Mouse (Mus musculus) kidney, embryonic 14.5 days (tissue): ENCODE measurements around the gene Limk2. TPM values are rescaled to one million over a fixed set of nuclear protein-coding genes. Genes with fewer than 3 reads are reported as not detected.

Source experiments
- ATAC-seq: fragments of 200-750 bp; cut with Nextera tagmentation; 2 replicates; pipeline ENCODE4 v1.8.0; 2017; ENCODE audit warnings: moderate number of reproducible peaks, mild to moderate bottlenecking, moderate TSS enrichment, moderate library complexity; ENCODE audit not compliant: low FRiP score, low TSS enrichment
- H3K27ac ChIP-seq: fragments of 300-500 bp; sonication (generic); 2 replicates; pipeline ENCODE4 v1.5.1; 2014; ENCODE audit warnings: low read depth, mild to moderate bottlenecking, low read length, moderate library complexity, mixed read lengths
- H3K27me3 ChIP-seq: fragments of 300-500 bp; sonication (generic); 2 replicates; pipeline ENCODE4 v1.6.1; 2014; ENCODE audit warnings: mild to moderate bottlenecking, low read length; ENCODE audit not compliant: control insufficient read depth, insufficient read depth
- H3K36me3 ChIP-seq: fragments of 300-500 bp; sonication (generic); 2 replicates; pipeline ENCODE4 v1.6.1; 2014; ENCODE audit warnings: low read length, mixed read lengths; ENCODE audit not compliant: control insufficient read depth, insufficient read depth
- H3K4me1 ChIP-seq: fragments of 300-500 bp; sonication (generic); 2 replicates; pipeline ENCODE4 v1.6.1; 2014; ENCODE audit warnings: low read length, mixed read lengths; ENCODE audit not compliant: control insufficient read depth, insufficient read depth
- H3K4me2 ChIP-seq: fragments of 300-500 bp; sonication (generic); replicated peaks from 2 replicates; pipeline ENCODE4 v1.6.1; 2014; ENCODE audit warnings: low read depth, mild to moderate bottlenecking, low read length
- H3K4me3 ChIP-seq: fragments of 300-500 bp; sonication (generic); 2 replicates; pipeline ENCODE4 v1.5.1; 2014; ENCODE audit warnings: mild to moderate bottlenecking, low read length
- H3K9ac ChIP-seq: fragments of 300-500 bp; sonication (generic); 2 replicates; pipeline ENCODE4 v1.6.1; 2014; ENCODE audit warnings: low read depth, mild to moderate bottlenecking, low read length, moderate library complexity
- H3K9me3 ChIP-seq: fragments of 300-500 bp; sonication (generic); 2 replicates; pipeline ENCODE4 v1.6.1; 2016; ENCODE audit warnings: low read length; ENCODE audit not compliant: control insufficient read depth
- WGBS: fragments of 180-500 bp; shearing (Covaris S2); extraction: QIAGEN DNeasy Blood & Tissue Kit; methylation state at CpG from one replicate; pipeline ENCODE4 v1.1.7; 2014; 5-methylcytosine and 5-hydroxymethylcytosine counted together
- polyA plus RNA-seq: library from polyadenylated mRNA; unstranded; fragments of >200 nt; fragmentation: Nextera tagmentation; extraction: Ambion mirVana; gene quantifications from 2 replicates; pipeline ENCODE4 v1.2.1, GENCODE M21; 2014

Limk2 gene
- polyA plus RNA-seq, 1 experiment from 2014 or later: 41.7 TPM

GRCm38 (mm10) chr11:3348576-3349342 lies 60.2 kb downstream of the Limk2 start:
- Histone ChIP-seq H3K27ac (peak overlapping the region; percentile 57; the same call in 1 of the 2 replicates), H3K4me1 (peaks cover 18% of the 10 kb centered on the region), H3K4me2 (no peak overlapping the region), H3K9me3 (no peaks in the 10 kb centered on the region), H3K27me3 (no peaks in the 10 kb centered on the region), H3K4me3 (no peak overlapping the region), H3K9ac (no peak overlapping the region), H3K36me3 (peaks cover 36% of the 10 kb centered on the region)
- ATAC-seq: peak; percentile 47
- WGBS: 22% methylated on average over 6 of the region's 6 CpGs

- H3K9ac ChIP-seq: no peak overlapping the region
- no peak for ATAC-seq
- H3K4me3 ChIP-seq: no peak overlapping the region
- peaks cover 18% of the 10 kb centered on the region for H3K4me1 ChIP-seq
- no peaks in the 10 kb centered on the region for H3K9me3 ChIP-seq
- no peak overlapping the region for H3K4me2 ChIP-seq
- peaks cover 33% of the 10 kb centered on the region for H3K36me3 ChIP-seq
- no peaks in the 10 kb centered on the region for H3K27me3 ChIP-seq
- no peak overlapping the region; the same call in 1 of the 2 replicates for H3K27ac ChIP-seq
These were observed 61.2 kb downstream of the Limk2 start for GRCm38 (mm10) chr11:3347835-3348195.

- Histone ChIP-seq H3K27me3 (no peaks in the 10 kb centered on the region), H3K36me3 (peaks cover 33% of the 10 kb centered on the region), H3K4me1 (peaks cover 18% of the 10 kb centered on the region), H3K4me2 (no peak overlapping the region), H3K27ac (peak overlapping the region; percentile 3; the same call in 1 of the 2 replicates), H3K9ac (no peak overlapping the region), H3K4me3 (no peak overlapping the region), H3K9me3 (no peaks in the 10 kb centered on the region)
- 52% methylated on average over 12 of the region's 12 CpGs for WGBS
- ATAC-seq: peak; percentile 84
These were observed 61.7 kb downstream of the Limk2 start for GRCm38 (mm10) chr11:3347091-3347834.

GRCm38 (mm10) chr11:3346351-3346750 lies 62.6 kb downstream of the Limk2 start:
- Histone ChIP-seq H3K4me2 (no peak overlapping the region), H3K4me3 (no peak overlapping the region), H3K36me3 (peaks cover 30% of the 10 kb centered on the region), H3K9ac (no peak overlapping the region), H3K27me3 (no peaks in the 10 kb centered on the region), H3K27ac (no peak overlapping the region), H3K9me3 (no peaks in the 10 kb centered on the region), H3K4me1 (peaks cover 18% of the 10 kb centered on the region)
- no peak for ATAC-seq
- 71% methylated on average over 7 of the region's 7 CpGs for WGBS

- ATAC-seq: no peak
- no peaks in the 10 kb centered on the region for H3K27me3 ChIP-seq
- no peak overlapping the region for H3K4me2 ChIP-seq
- H3K36me3 ChIP-seq: peaks cover 23% of the 10 kb centered on the region
- no peak overlapping the region for H3K4me3 ChIP-seq
- no peak overlapping the region for H3K27ac ChIP-seq
- no peaks in the 10 kb centered on the region for H3K9me3 ChIP-seq
- 87% methylated on average over 3 of the region's 3 CpGs for WGBS
- H3K9ac ChIP-seq: no peak overlapping the region
- peaks cover 18% of the 10 kb centered on the region for H3K4me1 ChIP-seq
These were observed 64.1 kb downstream of the Limk2 start for GRCm38 (mm10) chr11:3344916-3345315.

GRCm38 (mm10) chr11:3341476-3341875 lies 67.5 kb downstream of the Limk2 start:
- H3K27ac ChIP-seq: no peak overlapping the region
- peaks cover 11% of the 10 kb centered on the region for H3K4me1 ChIP-seq
- H3K36me3 ChIP-seq: peaks cover 23% of the 10 kb centered on the region
- WGBS: 83% methylated on average over 5 of the region's 5 CpGs
- no peak overlapping the region for H3K4me3 ChIP-seq
- no peaks in the 10 kb centered on the region for H3K9me3 ChIP-seq
- no peak overlapping the region for H3K4me2 ChIP-seq
- H3K9ac ChIP-seq: no peak overlapping the region
- H3K27me3 ChIP-seq: no peaks in the 10 kb centered on the region
- ATAC-seq: no peak

GRCm38 (mm10) chr11:3337961-3338360 lies 71.0 kb downstream of the Limk2 start:
- Histone ChIP-seq H3K27me3 (no peaks in the 10 kb centered on the region), H3K4me2 (no peak overlapping the region), H3K4me1 (peaks cover 22% of the 10 kb centered on the region), H3K27ac (no peak overlapping the region), H3K36me3 (peaks cover 4% of the 10 kb centered on the region; the same call in 1 of the 2 replicates), H3K4me3 (no peak overlapping the region), H3K9me3 (no peaks in the 10 kb centered on the region), H3K9ac (no peak overlapping the region)
- 53% methylated on average over 5 of the region's 5 CpGs for WGBS
- ATAC-seq: no peak

GRCm38 (mm10) chr11:3337173-3337955 lies 71.6 kb downstream of the Limk2 start:
- ATAC-seq: peak; percentile 39; the same call in 1 of the 2 replicates
- Histone ChIP-seq H3K4me1 (peaks cover 26% of the 10 kb centered on the region), H3K27ac (peak overlapping the region; percentile 74; the same call in 1 of the 2 replicates), H3K27me3 (no peaks in the 10 kb centered on the region), H3K36me3 (peaks cover 4% of the 10 kb centered on the region; the same call in 1 of the 2 replicates), H3K9ac (peak overlapping the region; percentile 34), H3K4me2 (no peak overlapping the region), H3K9me3 (no peaks in the 10 kb centered on the region), H3K4me3 (no peak overlapping the region)
- WGBS: 13% methylated on average over 12 of the region's 12 CpGs
